Mouse (Mus musculus): ENCODE measurements around the gene Ndufs6.

The Ndufs6 gene

GRCm38 (mm10) chr13:73306085-73306410, 22.3 kb downstream of the Ndufs6 start:
- DNase-seq (ENCODE audit: low read depth, low spot score), result no peak

GRCm38 (mm10) chr13:73305398-73306084, 22.8 kb downstream of the Ndufs6 start:
- peak; percentile 6 for DNase-seq (ENCODE audit: low read depth, low spot score)

- peak; percentile 7 for DNase-seq (ENCODE audit: low read depth, low spot score)
These were observed 23.6 kb downstream of the Ndufs6 start for GRCm38 (mm10) chr13:73304729-73305128.

- DNase-seq (ENCODE audit: low read depth, low spot score), result no peak
These were observed 29.0 kb downstream of the Ndufs6 start for GRCm38 (mm10) chr13:73299322-73299721.

GRCm38 (mm10) chr13:73298717-73299116, 29.6 kb downstream of the Ndufs6 start:
- DNase-seq (ENCODE audit: low read depth, low spot score), result no peak

GRCm38 (mm10) chr13:73291102-73291501, 37.2 kb downstream of the Ndufs6 start:
- no peak for DNase-seq (ENCODE audit: low read depth, low spot score)

- no peak for DNase-seq (ENCODE audit: low read depth, low spot score)
These were observed 38.1 kb downstream of the Ndufs6 start for GRCm38 (mm10) chr13:73290206-73290605.

GRCm38 (mm10) chr13:73283534-73283933, 44.8 kb downstream of the Ndufs6 start:
- no peak for DNase-seq (ENCODE audit: low read depth, low spot score)

- DNase-seq (ENCODE audit: low read depth, low spot score), result no peak
These were observed 45.9 kb downstream of the Ndufs6 start for GRCm38 (mm10) chr13:73282407-73282806.

- DNase-seq (ENCODE audit: low read depth, low spot score), result no peak
These were observed 49.1 kb downstream of the Ndufs6 start for GRCm38 (mm10) chr13:73279196-73279595.

- DNase-seq (ENCODE audit: low read depth, low spot score), result no peak
These were observed 50.5 kb downstream of the Ndufs6 start for GRCm38 (mm10) chr13:73277797-73278196.

- DNase-seq (ENCODE audit: low read depth, low spot score), result no peak
These were observed 51.0 kb downstream of the Ndufs6 start for GRCm38 (mm10) chr13:73277361-73277760.

- DNase-seq (ENCODE audit: low read depth, low spot score), result no peak
These were observed 54.8 kb downstream of the Ndufs6 start for GRCm38 (mm10) chr13:73273536-73273935.

GRCm38 (mm10) chr13:73272794-73273282, 55.5 kb downstream of the Ndufs6 start:
- DNase-seq (ENCODE audit: low read depth, low spot score), result no peak

GRCm38 (mm10) chr13:73271336-73272242, 56.8 kb downstream of the Ndufs6 start:
- DNase-seq (ENCODE audit: low read depth, low spot score), result no peak

GRCm38 (mm10) chr13:73270451-73271081, 57.8 kb downstream of the Ndufs6 start:
- DNase-seq (ENCODE audit: low read depth, low spot score), result no peak

- DNase-seq (ENCODE audit: low read depth, low spot score), result no peak
These were observed 58.5 kb downstream of the Ndufs6 start for GRCm38 (mm10) chr13:73269891-73270290.
